Mouse (Mus musculus): ENCODE measurements around the gene Tmem30b.

DNA sequence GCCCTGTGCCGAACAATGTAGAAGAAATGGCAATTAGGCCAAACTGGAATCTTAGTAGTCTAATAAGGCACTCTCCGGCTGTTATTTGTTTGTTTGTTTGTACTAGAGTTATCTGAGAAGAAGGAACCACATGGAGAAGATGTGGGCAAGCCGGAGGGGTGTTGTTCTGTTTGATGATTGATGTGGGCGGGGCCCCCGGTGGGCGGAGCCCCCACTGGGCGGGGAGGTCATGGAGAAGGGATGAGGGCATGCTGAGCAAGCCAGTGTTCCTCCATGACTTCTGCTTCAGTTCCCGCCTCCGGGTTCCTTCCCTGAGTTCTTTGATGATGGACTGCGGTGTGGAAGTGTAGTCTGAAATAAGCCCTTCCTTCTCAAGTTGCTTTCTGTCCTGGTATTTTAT, 1.5 kb upstream of the Tmem30b start:
- no peak for TF ChIP-seq CTCF (IDR thresholded peaks at IDR 0.05; ENCODE audit: control insufficient read depth, insufficient read depth, low read length)
- TF ChIP-seq POLR2A (IDR thresholded peaks at IDR 0.05; ENCODE audit: borderline replicate concordance, control insufficient read depth, low read depth, low read length) = no peak

All from bone marrow, adult 2 months (tissue).